Mouse (Mus musculus): ENCODE measurements around the gene Phb2. TPM values are rescaled to one million over a fixed set of nuclear protein-coding genes. Genes with fewer than 3 reads are reported as not detected.

Gene Phb2
- total and polyA plus RNA-seq, 3 experiments, result 309 to 815 (median 706) TPM

DNA sequence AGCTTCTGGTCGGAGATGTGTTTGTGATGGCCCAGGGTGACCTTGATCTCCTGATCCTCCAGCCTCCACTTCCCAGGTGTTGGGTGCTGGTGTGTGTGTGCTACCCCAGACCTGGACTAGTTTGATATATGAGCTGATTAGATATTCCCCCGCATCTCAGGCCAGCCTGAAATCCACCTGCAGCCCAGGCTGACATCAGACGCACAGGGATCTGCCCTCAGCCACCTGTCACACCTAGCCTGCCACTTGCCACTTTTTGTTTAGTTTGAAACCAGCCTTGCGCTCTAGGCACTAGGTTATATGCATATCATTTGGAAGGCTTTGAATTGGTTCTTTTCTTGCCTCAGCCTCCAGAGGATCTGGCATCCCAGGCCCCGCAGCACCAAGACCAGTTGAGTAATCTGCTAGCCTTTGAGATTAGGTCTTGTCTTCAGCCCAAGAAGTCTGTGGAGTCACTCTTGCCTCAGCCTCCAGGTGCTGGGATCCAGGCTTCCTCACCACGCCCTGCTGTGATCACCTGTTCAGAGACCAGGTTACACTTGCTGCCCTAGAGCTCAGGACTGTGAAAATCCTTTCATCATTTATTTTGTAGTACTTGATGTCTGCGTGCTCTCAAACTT, 41.7 kb upstream of the Phb2 start:
- Histone ChIP-seq H3K79me2 (ENCODE audit: control insufficient read depth, insufficient read depth, low read length, poor library complexity) (peaks cover 67% of the 10 kb centered on the region), H3K36me3 (ENCODE audit: control insufficient read depth in 1 of 2, insufficient read depth in 2 of 2, low read length in 2 of 2) (peaks cover 13 to 39% of the 10 kb centered on the region in 2 experiments), H3K9me3 (replicated peaks; ENCODE audit: insufficient read depth, low read length) (no peaks in the 10 kb centered on the region), H3K4me1 (ENCODE audit: control insufficient read depth in 1 of 2, insufficient read depth in 2 of 2, low read length in 2 of 2) (peaks cover 7 to 20% of the 10 kb centered on the region in 2 experiments), H3K4me3 (ENCODE audit: control insufficient read depth in 1 of 2, insufficient read depth in 1 of 2, low read depth in 2 of 2, low read length in 2 of 2) (no peak overlapping the region), H3K27me3 (ENCODE audit: control insufficient read depth in 1 of 2, insufficient read depth in 2 of 2, low read length in 2 of 2) (no peaks in the 10 kb centered on the region), H3K27ac (ENCODE audit: control insufficient read depth, low read depth, low read length) (no peak overlapping the region), H3K9ac (ENCODE audit: control insufficient read depth, low read depth, low read length, poor library complexity, severe bottlenecking) (no peak overlapping the region)
- TF ChIP-seq CHD2 (IDR thresholded peaks at IDR 0.05; ENCODE audit: low read length) (no peak), CHD1 (IDR thresholded peaks at IDR 0.05; ENCODE audit: low read depth, low read length) (no peak), MAX (IDR thresholded peaks at IDR 0.05; ENCODE audit: low read length) (no peak), MAFK (IDR thresholded peaks at IDR 0.05; ENCODE audit: borderline replicate concordance, low read depth, low read length) (no peak), ZKSCAN1 (IDR thresholded peaks at IDR 0.05; ENCODE audit: low read depth, low read length) (no peak), SIN3A (IDR thresholded peaks at IDR 0.05; ENCODE audit: low read length) (no peak), TBP (IDR thresholded peaks at IDR 0.05; ENCODE audit: low read depth, low read length) (no peak), ELF1 (IDR thresholded peaks at IDR 0.05; ENCODE audit: low read depth, low read length) (no peak), SMC3 (IDR thresholded peaks at IDR 0.05; ENCODE audit: low read depth, low read length) (no peak), USF2 (IDR thresholded peaks at IDR 0.05; ENCODE audit: borderline replicate concordance in 1 of 2, insufficient read depth in 1 of 2, low read depth in 1 of 2, low read length in 2 of 2) (no peak), NRF1 (IDR thresholded peaks at IDR 0.05; ENCODE audit: insufficient read depth, low read depth, low read length, poor library complexity, severe bottlenecking) (no peak), MEF2A (IDR thresholded peaks at IDR 0.05; ENCODE audit: extremely low read depth, insufficient replicate concordance, low read depth, low read length, poor library complexity, severe bottlenecking) (no peak), POLR2AphosphoS5 (IDR thresholded peaks at IDR 0.05; ENCODE audit: borderline replicate concordance, low read depth, low read length) (no peak), BHLHE40 (IDR thresholded peaks at IDR 0.05; ENCODE audit: borderline replicate concordance, low read depth, low read length) (no peak), ZC3H11A (IDR thresholded peaks at IDR 0.05; ENCODE audit: low read depth, low read length) (no peak), MYC (IDR thresholded peaks at IDR 0.05; ENCODE audit: low read depth, low read length) (no peak), JUND (IDR thresholded peaks at IDR 0.05; ENCODE audit: low read depth, low read length) (no peak), UBTF (IDR thresholded peaks at IDR 0.05; ENCODE audit: borderline replicate concordance, insufficient read depth, low read depth, low read length) (no peak), ZMIZ1 (IDR thresholded peaks at IDR 0.05; ENCODE audit: low read depth, low read length) (no peak), ZNF384 (IDR thresholded peaks at IDR 0.05; ENCODE audit: low read depth, low read length) (no peak)
- DNase-seq (ENCODE audit: low read depth, low spot score), result no peak
